Mouse (Mus musculus): ENCODE results near the gene Sod2. TPM values are rescaled to one million over a fixed set of nuclear protein-coding genes. Genes with fewer than 3 reads are reported as not detected.
A peak's percentile ranks its signal among the peaks of the same experiment; 100 is the strongest.
"Not testable (repeated sequence)": the region's sequence is repeated elsewhere in the genome, so short reads cannot be mapped to it uniquely, and the experiment has no call there.

Sod2 gene
- 308 and 326 TPM in 2 replicates for polyA plus RNA-seq (2014; fragmentation: Nextera tagmentation; extraction: Ambion mirVana)

GRCm38 (mm10) chr17:13006546-13006945, at the start of gene Sod2:
Sod2 (plus strand) TSS chr17:13006846.
- H3K27ac ChIP-seq (ENCODE audit: low read depth, low read length), result peak within 1 kb of the TSS; percentile 95; the same call in 1 of the 2 replicates
- peak within 1 kb of the TSS; percentile 87 for H3K4me2 ChIP-seq
- peak within 1 kb of the TSS; percentile 92 for H3K4me3 ChIP-seq (ENCODE audit: low read depth, low read length)
- not testable (repeated sequence) for H3K9me3 ChIP-seq (replicated peaks; ENCODE audit: control insufficient read depth, low read length); H3K4me1 ChIP-seq (ENCODE audit: control insufficient read depth, insufficient read depth, low read length); H3K36me3 ChIP-seq (ENCODE audit: control insufficient read depth, insufficient read depth, low read length); ATAC-seq (replicated peaks; ENCODE audit: insufficient number of reproducible peaks, low FRiP score, low TSS enrichment); H3K27me3 ChIP-seq (ENCODE audit: control insufficient read depth, insufficient read depth, low read length)
- peak within 1 kb of the TSS; percentile 88 for H3K9ac ChIP-seq (ENCODE audit: low read depth, low read length)
- 89% methylated on average over 2 of the region's 2 CpGs for WGBS (ENCODE audit: insufficient replicate concordance)

GRCm38 (mm10) chr17:12959377-12959776, 47.3 kb upstream of the Sod2 start:
- not testable (repeated sequence) for ATAC-seq (replicated peaks; ENCODE audit: insufficient number of reproducible peaks, low FRiP score, low TSS enrichment); H3K36me3 ChIP-seq (ENCODE audit: control insufficient read depth, insufficient read depth, low read length); H3K9me3 ChIP-seq (replicated peaks; ENCODE audit: control insufficient read depth, low read length); H3K4me3 ChIP-seq (ENCODE audit: low read depth, low read length); H3K27ac ChIP-seq (ENCODE audit: low read depth, low read length); H3K27me3 ChIP-seq (ENCODE audit: control insufficient read depth, insufficient read depth, low read length); H3K9ac ChIP-seq (ENCODE audit: low read depth, low read length); H3K4me2 ChIP-seq; H3K4me1 ChIP-seq (ENCODE audit: control insufficient read depth, insufficient read depth, low read length)
- 47% methylated on average over 1 of the region's 2 CpGs for WGBS (ENCODE audit: insufficient replicate concordance)

GRCm38 (mm10) chr17:12960331-12960873, 46.2 kb upstream of the Sod2 start, which contains the start of gene Acat2:
Acat2 (minus strand) TSS chr17:12960747.
- WGBS (ENCODE audit: insufficient replicate concordance), result under 1% methylated on average over 42 of the region's 42 CpGs
- H3K9ac ChIP-seq (ENCODE audit: low read depth, low read length), result peak within 1 kb of the TSS; percentile 69
- peak; percentile 99 for ATAC-seq (replicated peaks; ENCODE audit: insufficient number of reproducible peaks, low FRiP score, low TSS enrichment)
- H3K36me3 ChIP-seq (ENCODE audit: control insufficient read depth, insufficient read depth, low read length), result peaks cover 4% of the 10 kb centered on the region; the same call in 1 of the 2 replicates
- peak within 1 kb of the TSS; percentile 74 for H3K4me2 ChIP-seq
- H3K27me3 ChIP-seq (ENCODE audit: control insufficient read depth, insufficient read depth, low read length), result no peaks in the 10 kb centered on the region
- 0 out of 2 replicates have a peak, but pooled peaks cover 5% of the 10 kb centered on the region for H3K4me1 ChIP-seq (ENCODE audit: control insufficient read depth, insufficient read depth, low read length)
- H3K9me3 ChIP-seq (replicated peaks; ENCODE audit: control insufficient read depth, low read length), result no peaks in the 10 kb centered on the region
- peak within 1 kb of the TSS; percentile 78 for H3K27ac ChIP-seq (ENCODE audit: low read depth, low read length)
- peak within 1 kb of the TSS; percentile 67 for H3K4me3 ChIP-seq (ENCODE audit: low read depth, low read length)

- Histone ChIP-seq H3K36me3 (ENCODE audit: control insufficient read depth, insufficient read depth, low read length) (peaks cover 5% of the 10 kb centered on the region), H3K4me3 (ENCODE audit: low read depth, low read length) (no peak overlapping the region), H3K27ac (ENCODE audit: low read depth, low read length) (no peak overlapping the region), H3K9ac (ENCODE audit: low read depth, low read length) (no peak overlapping the region), H3K27me3 (ENCODE audit: control insufficient read depth, insufficient read depth, low read length) (no peaks in the 10 kb centered on the region), H3K4me2 (no peak overlapping the region), H3K4me1 (ENCODE audit: control insufficient read depth, insufficient read depth, low read length) (0 out of 2 replicates have a peak, but pooled peaks cover 5% of the 10 kb centered on the region), H3K9me3 (replicated peaks; ENCODE audit: control insufficient read depth, low read length) (no peaks in the 10 kb centered on the region)
- 73% methylated on average over 3 of the region's 3 CpGs for WGBS (ENCODE audit: insufficient replicate concordance)
- ATAC-seq (replicated peaks; ENCODE audit: insufficient number of reproducible peaks, low FRiP score, low TSS enrichment), result no peak
These were observed 43.2 kb upstream of the Sod2 start for GRCm38 (mm10) chr17:12963476-12963875.

GRCm38 (mm10) chr17:12967173-12967572, 39.5 kb upstream of the Sod2 start:
- Histone ChIP-seq H3K27me3 (ENCODE audit: control insufficient read depth, insufficient read depth, low read length) (no peaks in the 10 kb centered on the region), H3K9me3 (replicated peaks; ENCODE audit: control insufficient read depth, low read length) (no peaks in the 10 kb centered on the region), H3K27ac (ENCODE audit: low read depth, low read length) (no peak overlapping the region), H3K4me2 (no peak overlapping the region), H3K4me1 (ENCODE audit: control insufficient read depth, insufficient read depth, low read length) (no peaks in the 10 kb centered on the region), H3K4me3 (ENCODE audit: low read depth, low read length) (no peak overlapping the region), H3K9ac (ENCODE audit: low read depth, low read length) (no peak overlapping the region), H3K36me3 (ENCODE audit: control insufficient read depth, insufficient read depth, low read length) (peaks cover 4% of the 10 kb centered on the region)
- ATAC-seq (replicated peaks; ENCODE audit: insufficient number of reproducible peaks, low FRiP score, low TSS enrichment), result no peak
- WGBS (ENCODE audit: insufficient replicate concordance), result 97% methylated on average over 2 of the region's 2 CpGs

GRCm38 (mm10) chr17:12973851-12974250, 32.8 kb upstream of the Sod2 start:
- Histone ChIP-seq H3K4me3 (ENCODE audit: low read depth, low read length) (no peak overlapping the region), H3K27ac (ENCODE audit: low read depth, low read length) (no peak overlapping the region), H3K9ac (ENCODE audit: low read depth, low read length) (no peak overlapping the region), H3K9me3 (replicated peaks; ENCODE audit: control insufficient read depth, low read length) (no peaks in the 10 kb centered on the region), H3K4me1 (ENCODE audit: control insufficient read depth, insufficient read depth, low read length) (no peaks in the 10 kb centered on the region), H3K4me2 (no peak overlapping the region), H3K36me3 (ENCODE audit: control insufficient read depth, insufficient read depth, low read length) (peaks cover 9% of the 10 kb centered on the region), H3K27me3 (ENCODE audit: control insufficient read depth, insufficient read depth, low read length) (no peaks in the 10 kb centered on the region)
- WGBS (ENCODE audit: insufficient replicate concordance), result 86% methylated on average over 2 of the region's 2 CpGs
- ATAC-seq (replicated peaks; ENCODE audit: insufficient number of reproducible peaks, low FRiP score, low TSS enrichment), result no peak

GRCm38 (mm10) chr17:12978546-12978945, 28.1 kb upstream of the Sod2 start:
- Histone ChIP-seq H3K4me3 (ENCODE audit: low read depth, low read length) (no peak overlapping the region), H3K27ac (ENCODE audit: low read depth, low read length) (no peak overlapping the region), H3K4me1 (ENCODE audit: control insufficient read depth, insufficient read depth, low read length) (no peaks in the 10 kb centered on the region), H3K9me3 (replicated peaks; ENCODE audit: control insufficient read depth, low read length) (no peaks in the 10 kb centered on the region), H3K9ac (ENCODE audit: low read depth, low read length) (no peak overlapping the region), H3K27me3 (ENCODE audit: control insufficient read depth, insufficient read depth, low read length) (no peaks in the 10 kb centered on the region), H3K36me3 (ENCODE audit: control insufficient read depth, insufficient read depth, low read length) (peaks cover 30% of the 10 kb centered on the region), H3K4me2 (no peak overlapping the region)
- ATAC-seq (replicated peaks; ENCODE audit: insufficient number of reproducible peaks, low FRiP score, low TSS enrichment), result no peak
- 96% methylated on average over 1 of the region's 1 CpGs for WGBS (ENCODE audit: insufficient replicate concordance)

GRCm38 (mm10) chr17:12983988-12984387, 22.7 kb upstream of the Sod2 start:
- peaks cover 20% of the 10 kb centered on the region for H3K36me3 ChIP-seq (ENCODE audit: control insufficient read depth, insufficient read depth, low read length)
- ATAC-seq (replicated peaks; ENCODE audit: insufficient number of reproducible peaks, low FRiP score, low TSS enrichment), result no peak

GRCm38 (mm10) chr17:12988096-12988495, 18.6 kb upstream of the Sod2 start:
- not testable (repeated sequence) for ATAC-seq (replicated peaks; ENCODE audit: insufficient number of reproducible peaks, low FRiP score, low TSS enrichment); H3K27me3 ChIP-seq (ENCODE audit: control insufficient read depth, insufficient read depth, low read length); H3K9ac ChIP-seq (ENCODE audit: low read depth, low read length); H3K4me3 ChIP-seq (ENCODE audit: low read depth, low read length); H3K27ac ChIP-seq (ENCODE audit: low read depth, low read length); H3K36me3 ChIP-seq (ENCODE audit: control insufficient read depth, insufficient read depth, low read length); H3K4me1 ChIP-seq (ENCODE audit: control insufficient read depth, insufficient read depth, low read length); H3K9me3 ChIP-seq (replicated peaks; ENCODE audit: control insufficient read depth, low read length); H3K4me2 ChIP-seq
- 96% methylated on average over 8 of the region's 8 CpGs for WGBS (ENCODE audit: insufficient replicate concordance)

More at GRCm38 (mm10) chr17:12983988-12984387, 22.7 kb upstream of the Sod2 start:
- no peak overlapping the region for H3K27ac ChIP-seq (ENCODE audit: low read depth, low read length)
- H3K4me1 ChIP-seq (ENCODE audit: control insufficient read depth, insufficient read depth, low read length), result peaks cover 2% of the 10 kb centered on the region; the same call in 1 of the 2 replicates
- H3K4me3 ChIP-seq (ENCODE audit: low read depth, low read length), result no peak overlapping the region
- 65% methylated on average over 2 of the region's 2 CpGs for WGBS (ENCODE audit: insufficient replicate concordance)
- no peak overlapping the region for H3K4me2 ChIP-seq
- no peaks in the 10 kb centered on the region for H3K27me3 ChIP-seq (ENCODE audit: control insufficient read depth, insufficient read depth, low read length)
- H3K9ac ChIP-seq (ENCODE audit: low read depth, low read length), result no peak overlapping the region
- no peaks in the 10 kb centered on the region for H3K9me3 ChIP-seq (replicated peaks; ENCODE audit: control insufficient read depth, low read length)
